Mouse (Mus musculus): ENCODE data around the gene Coro1b.

Coro1b gene

DNA sequence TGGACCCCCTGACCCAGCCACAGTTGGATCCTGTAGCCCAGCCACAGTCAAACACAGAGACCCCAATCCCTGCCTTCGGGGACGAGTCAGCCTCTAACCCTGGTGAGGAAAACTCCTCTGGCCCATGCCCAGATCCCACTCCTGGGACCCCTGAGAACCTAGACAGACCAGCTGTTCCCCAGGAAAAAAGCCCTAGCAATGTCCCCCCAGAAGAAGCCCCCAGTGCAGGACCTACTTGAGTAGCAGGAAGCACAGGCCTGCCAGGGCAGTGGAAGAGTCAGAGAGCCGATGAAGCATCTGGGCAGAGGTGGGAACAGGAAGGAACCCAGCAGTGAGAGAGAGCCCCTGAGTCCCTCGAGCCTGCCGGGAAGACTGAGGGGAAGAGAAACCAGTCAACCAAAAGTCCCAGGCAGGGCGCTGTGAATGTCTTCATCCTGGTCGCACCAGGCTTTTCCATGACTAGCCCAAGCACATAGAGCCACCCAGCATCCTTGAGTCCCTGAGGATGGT lies 4.6 kb upstream of the Coro1b start, which contains the start of gene Cabp4:
TSS of gene Cabp4 (minus strand) at position 275 of the 510 bp plus-strand sequence.
- no peak for DNase-seq (ENCODE audit: low spot score in 2 of 2)

DNA sequence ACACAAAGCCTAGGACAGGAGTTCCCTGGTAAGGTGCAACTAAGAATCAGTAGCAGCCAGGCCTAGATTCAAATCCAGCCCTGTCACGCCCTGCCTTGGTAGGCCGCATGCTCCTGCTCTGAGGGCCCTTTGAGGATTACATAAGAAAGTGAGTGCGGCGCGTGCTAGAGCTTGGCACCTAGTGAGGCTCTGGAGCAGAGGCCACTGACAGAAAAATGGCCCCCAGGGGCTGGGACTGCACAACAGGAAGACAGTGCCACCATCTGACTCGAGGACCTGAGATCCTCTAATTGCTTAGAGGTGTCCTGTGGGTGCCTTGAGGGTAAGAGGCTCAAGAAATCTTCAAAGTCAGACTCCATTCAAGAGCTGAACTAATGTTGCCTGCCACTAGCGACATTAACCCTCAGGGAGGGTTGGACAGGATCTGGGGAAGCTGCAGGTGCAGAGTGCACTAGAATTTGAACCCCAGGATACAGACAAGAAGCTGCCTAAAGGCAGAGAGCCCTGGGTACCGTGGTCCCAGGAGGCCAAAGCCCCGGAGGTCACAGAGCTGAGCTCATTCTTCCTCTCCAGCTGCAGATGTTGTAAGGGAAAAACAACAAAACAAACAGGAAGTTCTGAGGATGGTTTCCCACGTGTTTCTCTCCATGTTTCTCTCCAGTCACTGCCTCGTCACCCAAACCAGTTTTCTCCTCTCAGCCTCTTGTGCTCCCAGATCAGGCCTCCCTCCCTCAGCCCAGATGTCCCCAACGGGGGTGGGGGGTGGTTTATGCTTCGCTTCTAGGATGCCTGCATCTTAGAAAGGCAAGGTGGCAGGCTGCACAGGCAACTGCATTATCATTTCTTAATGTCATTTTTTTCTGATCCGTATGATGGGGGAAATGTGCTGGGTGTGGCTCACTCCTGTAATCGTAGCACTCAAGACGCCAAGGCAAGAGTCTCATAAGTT lies 3.6 kb upstream of the Coro1b start:
- DNase-seq (ENCODE audit: low spot score in 2 of 2) = peak in 1 of 2 experiments; percentile 48

DNA sequence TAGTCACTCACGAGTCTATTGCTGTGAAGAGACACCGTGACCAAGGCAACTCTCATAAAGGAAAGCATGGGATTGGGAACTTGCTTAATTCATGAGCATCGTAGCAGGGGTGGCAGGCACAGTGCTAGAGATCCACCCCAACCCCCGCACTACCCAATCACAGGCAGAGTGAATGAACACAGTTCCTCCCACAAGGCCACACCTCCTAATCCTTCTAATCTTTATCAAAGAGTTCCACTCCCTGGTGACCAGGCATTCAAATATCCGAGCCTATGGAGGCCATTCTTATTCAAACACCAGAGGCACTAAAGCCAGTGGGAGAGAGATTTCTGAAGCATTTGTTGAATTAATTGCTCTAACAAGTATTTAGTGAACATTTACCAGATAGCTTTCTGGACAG lies 2.5 kb upstream of the Coro1b start:
- no peak for DNase-seq (ENCODE audit: low spot score in 2 of 2)

DNA sequence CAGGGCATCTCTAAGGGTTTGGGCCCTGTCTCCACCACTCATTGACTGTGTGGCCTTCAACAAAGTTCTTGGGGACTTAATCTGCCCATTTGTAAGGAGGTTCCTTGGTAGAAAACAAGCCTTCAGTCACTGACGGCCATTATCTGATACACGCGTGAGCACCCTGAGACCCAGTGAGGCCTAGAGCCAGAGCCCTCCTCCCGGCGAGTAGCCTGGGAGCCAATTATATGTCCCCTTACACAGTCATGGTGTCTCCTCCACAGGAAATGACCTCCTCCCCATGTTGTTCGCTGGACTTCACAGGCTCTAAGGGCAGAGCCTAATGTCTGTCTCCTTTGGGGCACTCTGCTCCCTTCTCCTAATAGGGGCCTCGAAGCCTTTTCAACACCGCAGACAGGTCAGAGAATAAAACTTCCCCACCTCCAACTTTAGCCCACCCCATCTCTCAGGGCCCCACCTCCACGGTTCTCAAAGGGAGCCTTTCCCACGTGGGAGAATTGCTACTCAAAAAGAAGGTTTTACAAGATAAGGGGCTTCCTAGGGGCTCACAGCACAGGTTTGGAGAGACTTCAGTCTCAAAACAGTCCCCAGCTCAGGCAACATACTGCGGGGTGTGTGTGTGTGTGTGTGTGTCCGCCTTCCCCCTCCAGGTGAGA lies 1.9 kb upstream of the Coro1b start:
- DNase-seq (ENCODE audit: low spot score in 2 of 2) = no peak

- DNase-seq (ENCODE audit: low spot score in 2 of 2) = no peak
These were observed 1.4 kb upstream of the Coro1b start for GRCm38 (mm10) chr19:4147022-4147405.

DNA sequence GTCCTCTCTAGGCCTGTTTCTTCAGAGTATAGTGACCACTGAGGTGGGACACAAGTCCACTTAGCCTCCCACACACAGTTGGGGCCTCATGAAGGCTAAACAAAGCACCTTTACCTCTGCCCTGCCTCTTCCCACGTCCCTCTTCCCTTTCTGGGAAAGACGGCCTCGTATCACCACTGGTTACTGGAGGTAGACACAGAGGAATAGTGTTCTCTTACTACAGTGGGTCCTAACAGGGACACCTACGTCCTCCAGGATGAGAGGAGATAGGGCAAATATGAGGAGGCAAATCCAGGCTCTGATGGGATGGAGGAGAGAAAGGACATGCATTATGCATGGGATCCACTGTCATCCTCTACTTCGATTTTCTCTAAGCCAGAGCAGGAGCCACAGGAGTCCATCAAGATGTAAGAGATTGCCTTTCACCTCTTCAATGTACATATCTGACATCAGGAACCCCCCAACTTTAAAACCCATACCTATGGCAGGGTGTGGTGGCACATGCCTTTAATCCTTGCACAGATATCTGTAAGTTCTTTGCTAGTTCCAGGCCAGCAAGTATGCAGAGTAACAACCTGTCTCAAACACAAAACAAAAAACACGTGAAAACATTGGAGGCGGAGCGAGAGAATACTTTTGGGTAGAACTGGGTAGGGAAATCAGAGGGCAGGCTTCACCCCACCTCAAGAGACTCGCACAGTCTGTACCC lies 483 bp upstream of the Coro1b start:
- no peak for DNase-seq (ENCODE audit: low spot score in 2 of 2)

DNA sequence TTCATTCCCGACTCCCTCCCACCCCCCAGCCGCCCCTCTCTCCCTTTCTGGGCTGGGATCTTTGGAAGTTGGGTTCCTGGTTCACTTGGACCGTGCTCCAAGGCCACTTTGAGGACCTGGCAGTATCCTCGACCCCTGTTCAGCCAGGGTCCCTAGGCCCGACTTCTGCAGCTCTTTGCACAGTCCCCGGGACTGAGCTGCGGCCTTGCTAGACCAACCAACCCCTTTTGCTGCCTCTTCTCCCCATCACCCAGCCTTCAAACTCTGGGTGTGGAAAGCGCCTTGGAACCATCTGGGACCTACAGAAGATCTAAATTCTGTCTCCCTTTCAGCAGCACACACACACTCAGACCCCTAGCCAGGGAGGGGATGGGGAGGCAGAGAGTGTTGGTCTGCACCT lies 400 bp downstream of the Coro1b start:
- no peak for DNase-seq (ENCODE audit: low spot score in 2 of 2)

DNA sequence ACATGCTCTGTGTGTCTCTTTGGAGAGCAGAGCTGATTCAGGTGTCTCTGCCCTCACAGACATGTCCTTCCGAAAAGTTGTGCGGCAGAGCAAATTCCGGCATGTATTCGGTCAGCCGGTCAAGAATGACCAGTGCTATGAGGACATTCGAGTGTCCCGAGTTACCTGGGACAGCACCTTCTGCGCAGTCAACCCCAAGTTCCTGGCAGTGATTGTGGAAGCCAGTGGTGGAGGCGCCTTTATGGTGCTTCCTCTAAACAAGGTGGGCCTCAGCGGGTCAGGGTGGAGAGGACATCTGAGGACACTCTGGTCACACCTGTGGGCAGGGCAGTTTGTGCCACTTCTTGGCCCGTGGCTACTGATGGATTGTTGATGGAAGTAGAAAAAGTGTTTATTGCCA lies 864 bp downstream of the Coro1b start:
- DNase-seq (ENCODE audit: low spot score in 2 of 2) = no peak

- DNase-seq (ENCODE audit: low spot score in 2 of 2) = no peak
These were observed 1.5 kb downstream of the Coro1b start for GRCm38 (mm10) chr19:4149764-4150461.

DNA sequence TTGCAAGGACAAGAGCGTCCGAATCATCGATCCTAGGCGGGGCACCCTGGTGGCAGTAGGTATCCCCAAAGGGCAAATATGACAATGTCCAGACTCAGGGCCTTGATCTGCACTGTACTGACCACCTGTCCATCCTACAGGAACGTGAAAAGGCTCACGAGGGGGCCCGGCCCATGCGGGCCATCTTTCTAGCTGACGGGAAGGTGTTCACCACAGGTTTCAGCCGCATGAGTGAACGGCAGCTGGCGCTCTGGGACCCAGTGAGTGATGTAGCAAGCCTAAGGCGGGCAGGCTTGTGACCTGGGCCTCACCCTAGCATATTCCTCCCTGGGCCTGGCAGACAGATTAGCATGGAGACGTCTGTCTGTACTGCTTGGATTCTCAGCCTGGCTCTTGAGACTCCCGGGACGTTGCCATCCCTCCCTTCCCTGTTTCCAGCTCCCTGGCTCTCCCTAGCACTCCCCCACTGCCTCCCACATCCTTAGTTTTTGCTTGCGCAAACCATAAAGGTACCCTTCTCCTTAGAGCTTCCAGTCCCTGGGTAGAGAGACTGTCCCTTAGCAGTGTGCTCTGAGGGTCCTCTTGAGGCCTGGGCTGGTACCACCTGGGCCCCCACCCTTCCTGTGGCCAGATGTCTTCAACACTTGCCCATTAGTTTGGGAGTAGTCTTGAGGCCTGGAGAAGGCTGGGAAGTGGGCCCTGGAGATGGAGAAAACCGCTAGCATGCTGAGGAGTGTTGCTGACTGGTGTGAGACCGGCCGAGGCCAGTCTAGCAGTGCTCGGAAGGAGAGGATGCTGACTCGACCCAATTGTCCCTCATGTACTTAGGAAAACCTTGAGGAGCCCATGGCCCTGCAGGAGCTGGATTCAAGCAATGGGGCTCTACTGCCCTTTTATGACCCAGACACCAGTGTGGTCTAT lies 2.4 kb downstream of the Coro1b start:
- DNase-seq (ENCODE audit: low spot score in 2 of 2) = no peak

DNA sequence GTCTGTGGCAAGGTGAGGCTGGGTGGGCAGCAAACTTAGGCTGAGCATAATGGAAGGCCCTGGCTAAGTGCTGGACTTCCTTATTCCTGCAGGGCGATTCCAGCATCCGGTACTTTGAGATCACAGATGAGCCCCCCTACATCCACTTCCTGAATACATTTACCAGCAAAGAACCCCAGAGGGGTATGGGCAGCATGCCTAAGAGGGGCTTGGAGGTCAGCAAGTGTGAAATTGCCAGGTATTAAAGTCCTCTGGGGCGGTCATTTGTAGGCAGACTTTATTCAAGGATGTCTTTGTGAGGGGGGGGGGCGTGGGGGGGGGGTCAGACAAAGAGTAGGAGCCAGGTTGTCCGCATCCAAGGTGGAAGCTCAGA lies 3.1 kb downstream of the Coro1b start:
- DNase-seq (ENCODE audit: low spot score in 2 of 2) = no peak

DNA sequence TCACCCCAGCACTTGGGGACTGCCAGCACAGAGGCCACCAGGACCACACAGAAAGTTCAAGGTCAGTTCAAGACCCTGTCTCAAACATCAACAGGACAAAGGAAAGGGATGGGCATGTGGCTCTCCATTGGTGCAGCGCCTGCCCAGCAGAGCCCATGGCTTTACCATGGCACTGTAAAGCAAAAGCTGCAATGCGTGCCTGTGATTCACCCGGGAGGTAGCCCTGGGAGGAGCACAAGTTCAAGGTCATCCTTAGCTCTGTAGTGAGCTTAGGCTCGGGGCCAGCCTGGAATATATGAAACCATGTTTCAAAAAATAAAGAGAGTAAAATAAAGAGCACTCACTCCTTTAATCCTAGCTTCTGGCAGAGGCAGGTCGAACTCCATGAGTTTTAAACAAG lies 3.5 kb downstream of the Coro1b start:
- DNase-seq (ENCODE audit: low spot score in 2 of 2) = no peak

GRCm38 (mm10) chr19:4152445-4153231 lies 4.2 kb downstream of the Coro1b start:
- DNase-seq (ENCODE audit: low spot score in 2 of 2) = no peak

DNA sequence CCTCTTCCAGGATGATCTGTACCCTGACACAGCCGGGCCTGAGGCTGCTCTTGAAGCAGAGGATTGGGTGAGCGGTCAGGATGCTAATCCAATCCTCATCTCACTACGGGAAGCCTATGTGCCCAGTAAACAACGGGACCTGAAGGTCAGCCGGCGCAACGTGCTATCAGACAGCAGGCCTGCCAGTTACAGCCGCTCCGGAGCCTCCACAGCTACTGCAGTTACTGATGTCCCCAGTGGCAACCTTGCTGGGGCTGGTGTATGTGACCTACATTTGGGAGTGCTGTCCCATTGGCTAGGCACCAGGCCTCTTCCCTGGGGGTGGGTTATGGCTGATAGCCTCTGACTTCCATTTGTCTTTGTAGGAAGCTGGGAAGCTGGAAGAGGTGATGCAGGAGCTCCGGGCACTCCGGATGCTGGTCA lies 4.8 kb downstream of the Coro1b start, which contains the start of gene Ptprcap:
TSS of gene Ptprcap (plus strand) at position 373 of the 423 bp plus-strand sequence.
- DNase-seq (ENCODE audit: low spot score in 2 of 2) = no peak

DNA sequence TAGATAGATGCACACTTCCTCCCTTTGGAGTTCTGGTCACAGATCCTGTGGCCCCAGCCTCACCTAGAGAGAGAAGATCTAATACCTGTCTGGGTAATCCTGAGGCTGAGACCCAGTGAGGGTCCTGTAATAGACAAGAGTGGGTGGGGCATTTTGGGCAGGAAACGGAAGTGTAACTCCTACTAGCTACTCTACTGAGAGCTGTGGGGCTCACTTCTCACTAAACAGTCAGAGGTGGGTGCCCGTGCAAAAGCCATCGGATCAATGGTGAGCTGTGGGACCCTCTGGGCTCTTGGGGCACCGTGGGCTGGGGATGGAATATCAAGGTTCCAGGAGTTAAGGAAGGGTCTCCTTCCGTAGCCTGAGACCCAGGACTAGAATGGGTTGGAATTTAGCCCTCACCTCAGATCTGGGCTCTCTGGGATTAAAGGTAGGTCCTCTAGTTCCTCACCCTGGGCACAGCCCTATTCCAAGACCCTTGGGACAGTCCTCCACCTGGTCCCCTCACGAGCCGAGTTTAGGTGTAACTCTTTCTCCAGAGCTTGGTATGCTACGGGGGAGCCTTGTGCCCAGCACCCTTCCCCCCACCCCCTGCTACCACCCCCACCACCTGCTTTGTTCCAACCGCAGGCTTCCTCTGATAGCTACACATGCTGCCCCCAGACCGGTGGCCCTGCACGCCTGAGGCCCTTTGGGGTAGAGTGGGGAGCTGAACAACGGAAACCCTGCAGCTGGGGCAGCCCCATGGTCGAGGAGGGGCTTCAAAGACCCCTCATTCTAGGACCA lies 6.2 kb downstream of the Coro1b start:
- peak; percentile 71 to 83 for DNase-seq (ENCODE audit: low spot score in 2 of 2)

GRCm38 (mm10) chr19:4155223-4156072 lies 7.0 kb downstream of the Coro1b start:
- DNase-seq (ENCODE audit: low spot score in 2 of 2) = no peak

DNA sequence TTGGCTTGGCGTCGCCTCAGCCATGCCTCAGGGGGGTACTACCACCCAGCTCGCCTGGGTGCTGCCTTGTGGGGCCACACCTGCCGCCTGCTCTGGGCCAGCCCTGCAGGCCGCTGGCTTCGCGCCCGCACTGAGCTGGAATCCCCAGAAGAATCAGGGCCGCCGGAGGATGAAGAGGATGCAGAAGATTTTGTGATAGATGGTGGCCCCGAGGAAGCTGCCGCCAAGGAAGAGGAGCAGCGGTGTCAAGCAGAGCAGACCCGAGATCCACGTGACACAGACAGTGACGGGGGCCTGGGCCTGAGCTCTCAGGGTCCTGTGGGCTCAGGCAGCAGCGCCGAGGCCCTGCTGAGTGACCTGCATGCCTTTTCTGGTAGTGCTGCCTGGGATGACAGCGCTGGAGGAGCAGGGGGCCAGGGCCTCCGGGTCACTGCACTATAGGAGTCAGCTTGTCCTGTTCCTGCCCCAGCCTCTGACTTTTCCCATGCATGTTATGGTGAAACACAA lies 7.7 kb downstream of the Coro1b start:
- DNase-seq (ENCODE audit: low spot score in 2 of 2) = no peak

- DNase-seq (ENCODE audit: low spot score in 2 of 2) = no peak
These were observed 8.4 kb downstream of the Coro1b start for GRCm38 (mm10) chr19:4156771-4157170.
